Mouse (Mus musculus) heart, embryonic 12.5 days (tissue): ENCODE data around the gene Atp7a. TPM values are rescaled to one million over a fixed set of nuclear protein-coding genes. Genes with fewer than 3 reads are reported as not detected.
"Not testable (repeated sequence)": the region's sequence is repeated elsewhere in the genome, so short reads cannot be mapped to it uniquely, and the experiment has no call there.

Source experiments
- ATAC-seq: fragments of 200-750 bp; cut with Nextera tagmentation; 2 replicates; pipeline ENCODE4 v1.8.0; 2017; ENCODE audit warnings: moderate TSS enrichment, moderate library complexity; ENCODE audit not compliant: insufficient number of reproducible peaks, low FRiP score
- H3K27ac ChIP-seq: fragments of 300-500 bp; sonication (generic); 2 replicates; pipeline ENCODE4 v1.5.1; 2016; ENCODE audit warnings: mild to moderate bottlenecking, moderate library complexity; ENCODE audit not compliant: poor library complexity, severe bottlenecking
- H3K27me3 ChIP-seq: fragments of 300-500 bp; sonication (generic); replicated peaks from 2 replicates; pipeline ENCODE4 v1.6.1; 2016; ENCODE audit warnings: mild to moderate bottlenecking, moderate library complexity
- H3K36me3 ChIP-seq: fragments of 300-500 bp; sonication (generic); 2 replicates; pipeline ENCODE4 v1.6.1; 2016; ENCODE audit warnings: mild to moderate bottlenecking, moderate library complexity
- H3K4me1 ChIP-seq: fragments of 300-500 bp; sonication (generic); replicated peaks from 2 replicates; pipeline ENCODE4 v1.6.1; 2016; ENCODE audit warnings: mild to moderate bottlenecking
- H3K4me2 ChIP-seq: fragments of 300-500 bp; sonication (generic); 2 replicates; pipeline ENCODE4 v1.6.1; 2016; ENCODE audit warnings: mild to moderate bottlenecking, moderate library complexity
- H3K4me3 ChIP-seq: fragments of 300-500 bp; sonication (generic); 2 replicates; pipeline ENCODE4 v1.5.1; 2016; ENCODE audit warnings: mild to moderate bottlenecking
- H3K9ac ChIP-seq: fragments of 300-500 bp; sonication (generic); 2 replicates; pipeline ENCODE4 v1.6.1; 2016; ENCODE audit warnings: mild to moderate bottlenecking, moderate library complexity
- H3K9me3 ChIP-seq: fragments of 300-500 bp; sonication (generic); replicated peaks from 2 replicates; pipeline ENCODE4 v1.6.1; 2016; ENCODE audit warnings: mild to moderate bottlenecking, moderate library complexity
- WGBS: fragments of 180-500 bp; shearing (Covaris S2); methylation state at CpG from one replicate; pipeline ENCODE4 v1.1.7; 2016; 5-methylcytosine and 5-hydroxymethylcytosine counted together
- polyA plus RNA-seq: library from polyadenylated mRNA; unstranded; fragments of >200 nt; fragmentation: Nextera tagmentation; extraction: Ambion mirVana; gene quantifications from 2 replicates; pipeline ENCODE4 v1.2.1, GENCODE M21; 2016

The Atp7a gene
- polyA plus RNA-seq, 1 experiment from 2014 or later, result 20.3 TPM

DNA sequence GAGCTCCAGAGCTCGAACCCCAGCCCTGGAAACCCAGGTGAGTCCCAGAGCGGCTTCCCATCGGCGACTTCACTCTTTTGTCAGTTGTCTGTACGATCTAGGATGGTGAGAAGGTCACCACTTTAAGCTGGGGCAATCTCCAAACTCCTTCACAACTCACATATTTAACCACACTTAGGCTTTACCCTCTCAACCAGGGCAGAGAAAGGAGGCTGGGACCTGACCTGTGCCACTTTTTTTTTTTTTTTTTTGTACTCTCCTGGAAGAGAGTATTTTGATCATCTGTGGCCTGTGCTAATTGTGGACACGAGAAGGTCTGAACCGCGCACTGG is 233 bp downstream of the Atp7a start:
- Histone ChIP-seq H3K9ac (peak overlapping the region; percentile 66), H3K4me1 (no peaks in the 10 kb centered on the region), H3K36me3 (no peaks in the 10 kb centered on the region), H3K4me2 (peak overlapping the region; percentile 56), H3K9me3 (no peaks in the 10 kb centered on the region), H3K27ac (peak overlapping the region; percentile 77), H3K4me3 (peak overlapping the region; percentile 53), H3K27me3 (no peaks in the 10 kb centered on the region)
- ATAC-seq, result no peak
- 15% methylated on average over 8 of the region's 8 CpGs for WGBS

DNA sequence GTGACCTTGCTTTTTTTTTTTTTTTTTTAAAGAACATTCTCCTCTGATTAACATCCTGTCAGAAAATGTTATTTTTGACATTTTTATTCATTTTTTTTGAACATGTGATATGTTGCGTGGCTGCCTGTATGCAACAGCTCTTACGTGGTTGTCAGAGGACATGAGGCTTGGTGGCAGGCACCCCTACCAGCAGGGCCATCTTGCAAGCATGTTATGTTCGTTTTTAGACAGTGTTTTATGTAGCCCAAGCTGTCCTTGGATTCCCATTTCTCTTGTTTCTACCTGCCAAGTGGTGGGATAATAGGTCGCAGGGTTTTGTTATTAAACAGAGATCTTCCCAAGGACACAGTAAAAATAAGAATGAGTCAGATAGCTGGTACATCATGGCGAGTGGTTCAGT is 3.1 kb downstream of the Atp7a start:
- no peaks in the 10 kb centered on the region for H3K27me3 ChIP-seq
- no peaks in the 10 kb centered on the region for H3K9me3 ChIP-seq
- ATAC-seq, result no peak
- H3K9ac ChIP-seq, result no peak overlapping the region
- no peak overlapping the region for H3K27ac ChIP-seq
- H3K4me1 ChIP-seq, result no peaks in the 10 kb centered on the region
- WGBS, result 68% methylated on average over 5 of the region's 5 CpGs
- no peak overlapping the region for H3K4me2 ChIP-seq
- H3K36me3 ChIP-seq, result no peaks in the 10 kb centered on the region
- H3K4me3 ChIP-seq, result no peak overlapping the region

DNA sequence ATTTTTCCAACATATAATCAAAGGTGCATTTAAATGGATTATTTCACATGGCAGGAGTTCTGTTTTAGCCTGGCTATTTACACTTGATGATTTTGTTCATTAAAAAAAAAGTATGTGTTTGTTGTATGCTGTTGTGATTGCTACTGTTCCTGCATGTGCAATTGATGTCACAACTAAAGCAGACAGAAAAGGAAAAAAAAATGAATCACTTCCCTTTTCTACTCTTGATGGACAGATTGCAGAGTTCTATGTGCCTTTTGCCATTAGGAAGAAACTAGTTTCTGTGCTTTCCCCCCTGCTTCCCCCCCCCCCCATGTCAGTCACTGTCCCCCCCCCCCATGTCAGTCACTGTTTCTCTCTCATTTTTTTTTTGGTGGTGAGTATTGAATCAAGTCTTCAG is 4.0 kb downstream of the Atp7a start:
- Histone ChIP-seq H3K27ac (no peak overlapping the region), H3K36me3 (no peaks in the 10 kb centered on the region), H3K9me3 (no peaks in the 10 kb centered on the region), H3K4me2 (no peak overlapping the region), H3K4me1 (no peaks in the 10 kb centered on the region), H3K4me3 (no peak overlapping the region), H3K27me3 (no peaks in the 10 kb centered on the region), H3K9ac (no peak overlapping the region)
- no peak for ATAC-seq

DNA sequence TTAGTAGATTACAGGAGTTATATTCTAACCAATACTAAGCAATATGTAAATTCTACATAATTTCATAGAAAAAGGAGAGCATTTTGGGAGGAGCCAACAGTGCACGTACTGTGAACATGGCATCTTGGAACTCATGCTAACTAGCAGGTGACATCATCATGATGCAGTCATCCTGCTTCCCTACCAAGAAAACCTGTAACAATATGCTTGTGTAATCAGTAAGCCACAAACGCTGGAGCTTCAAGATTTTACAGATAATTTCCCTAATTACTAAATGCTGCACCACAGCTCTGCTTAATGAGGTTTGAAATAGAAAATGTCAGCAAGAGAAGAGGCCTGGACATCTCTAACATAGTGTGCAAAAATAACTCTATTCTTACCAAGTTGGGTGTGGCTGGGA is 8.7 kb downstream of the Atp7a start:
- Histone ChIP-seq H3K27ac (no peak overlapping the region), H3K9me3 (no peaks in the 10 kb centered on the region), H3K4me1 (peaks cover 9% of the 10 kb centered on the region), H3K27me3 (no peaks in the 10 kb centered on the region), H3K9ac (no peak overlapping the region), H3K36me3 (no peaks in the 10 kb centered on the region), H3K4me3 (no peak overlapping the region), H3K4me2 (no peak overlapping the region)
- ATAC-seq, result no peak
- WGBS, result 57% methylated on average over 2 of the region's 2 CpGs

DNA sequence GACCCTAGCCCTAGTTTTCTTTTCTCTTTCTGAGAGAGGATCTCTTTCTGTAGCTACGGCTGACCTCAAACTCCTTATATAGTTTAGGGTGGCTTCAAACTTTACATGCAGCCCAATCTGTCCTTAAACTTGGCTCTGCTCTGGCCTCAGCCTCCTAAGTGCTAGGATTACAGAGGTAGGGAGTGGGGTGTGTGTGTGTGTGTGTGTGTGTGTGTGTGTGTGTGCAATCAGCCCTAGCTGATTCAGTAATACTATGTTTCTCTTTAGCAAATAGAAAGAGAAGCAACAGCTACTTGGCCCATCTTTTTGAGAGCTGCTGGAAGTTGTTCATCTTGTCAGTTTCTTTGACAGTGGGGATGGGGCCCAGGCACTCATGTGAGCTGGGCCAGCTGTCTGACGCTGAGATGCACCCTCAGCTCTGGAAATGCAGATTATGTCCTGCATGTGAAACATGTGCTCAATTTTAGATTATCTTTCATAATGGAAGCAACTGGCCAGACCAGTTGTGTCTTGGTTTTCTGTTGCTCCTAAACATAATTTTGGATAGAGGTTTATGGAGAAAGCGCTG is 10.2 kb downstream of the Atp7a start:
- Histone ChIP-seq H3K9me3 (no peaks in the 10 kb centered on the region), H3K9ac (no peak overlapping the region), H3K4me2 (no peak overlapping the region), H3K36me3 (no peaks in the 10 kb centered on the region), H3K27me3 (no peaks in the 10 kb centered on the region), H3K4me3 (no peak overlapping the region), H3K4me1 (peaks cover 9% of the 10 kb centered on the region), H3K27ac (peak overlapping the region; percentile 27; the same call in 1 of the 2 replicates)
- ATAC-seq, result no peak
- 62% methylated on average over 3 of the region's 3 CpGs for WGBS

DNA sequence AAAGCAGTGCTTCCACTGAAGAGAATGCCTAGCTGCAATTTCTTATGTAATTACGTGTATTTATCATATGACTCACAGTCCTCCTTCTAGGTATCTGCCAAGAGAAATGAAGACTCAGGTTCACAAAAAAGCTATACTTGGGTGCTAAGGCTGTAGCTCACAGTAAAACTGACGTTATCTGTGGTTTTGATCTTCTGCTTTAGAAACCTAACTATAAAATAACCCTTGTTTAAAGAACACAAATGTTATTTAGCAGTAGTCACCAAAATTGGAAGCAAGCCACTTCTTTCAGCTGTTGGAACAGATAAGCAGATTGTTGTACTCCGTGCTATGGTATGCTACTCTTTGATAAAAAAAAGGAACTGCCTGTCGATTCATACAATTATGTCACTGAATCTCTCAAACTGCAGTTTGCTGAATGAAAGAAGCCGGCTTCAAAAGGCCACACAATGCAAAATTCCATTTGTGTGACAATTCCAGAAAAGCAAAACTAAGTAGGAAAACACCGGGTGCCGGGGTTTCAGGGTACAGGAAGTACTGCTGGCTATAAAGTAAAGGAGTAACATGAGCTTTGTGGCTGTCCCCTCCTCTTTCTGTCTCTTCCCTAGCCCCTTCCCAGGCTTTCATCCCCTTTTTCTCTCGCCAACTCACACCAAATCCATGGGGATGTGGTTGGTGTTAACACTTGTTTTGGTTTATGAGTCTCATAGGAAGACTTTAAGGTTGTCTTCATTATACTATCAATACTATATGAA is 17.0 kb downstream of the Atp7a start:
- Histone ChIP-seq H3K4me1 (peaks cover 21% of the 10 kb centered on the region), H3K27me3 (no peaks in the 10 kb centered on the region), H3K9me3 (no peaks in the 10 kb centered on the region), H3K4me2 (peak overlapping the region; percentile 45), H3K9ac (no peak overlapping the region), H3K27ac (peak overlapping the region; percentile 47), H3K36me3 (no peaks in the 10 kb centered on the region), H3K4me3 (no peak overlapping the region)
- ATAC-seq, result no peak
- 36% methylated on average over 8 of the region's 8 CpGs for WGBS

DNA sequence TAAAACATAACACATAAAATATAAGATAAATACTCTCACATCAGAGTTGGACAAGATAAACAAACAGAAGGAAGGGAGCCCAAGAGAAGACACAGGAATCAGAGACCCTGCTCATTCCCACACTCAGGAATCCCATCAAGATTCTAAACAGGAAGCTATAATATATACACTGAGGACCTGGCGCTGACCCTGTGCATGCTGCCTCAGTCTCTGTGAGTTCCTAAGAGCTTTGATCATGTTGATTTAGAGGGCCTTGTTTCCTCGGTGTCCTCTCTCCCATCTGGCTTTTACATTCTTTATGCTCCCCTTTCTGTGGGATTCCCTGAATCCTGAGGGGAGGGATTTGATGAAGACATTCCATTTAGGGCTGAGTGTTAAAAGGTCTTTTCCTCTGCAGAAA is 18.4 kb downstream of the Atp7a start:
- Histone ChIP-seq H3K9me3 (no peaks in the 10 kb centered on the region), H3K27me3 (no peaks in the 10 kb centered on the region), H3K4me3 (no peak overlapping the region), H3K4me2 (no peak overlapping the region), H3K4me1 (peaks cover 21% of the 10 kb centered on the region), H3K27ac (peak overlapping the region; percentile 54; the same call in 1 of the 2 replicates), H3K9ac (no peak overlapping the region), H3K36me3 (no peaks in the 10 kb centered on the region)
- WGBS, result 38% methylated on average over 2 of the region's 2 CpGs
- no peak for ATAC-seq

DNA sequence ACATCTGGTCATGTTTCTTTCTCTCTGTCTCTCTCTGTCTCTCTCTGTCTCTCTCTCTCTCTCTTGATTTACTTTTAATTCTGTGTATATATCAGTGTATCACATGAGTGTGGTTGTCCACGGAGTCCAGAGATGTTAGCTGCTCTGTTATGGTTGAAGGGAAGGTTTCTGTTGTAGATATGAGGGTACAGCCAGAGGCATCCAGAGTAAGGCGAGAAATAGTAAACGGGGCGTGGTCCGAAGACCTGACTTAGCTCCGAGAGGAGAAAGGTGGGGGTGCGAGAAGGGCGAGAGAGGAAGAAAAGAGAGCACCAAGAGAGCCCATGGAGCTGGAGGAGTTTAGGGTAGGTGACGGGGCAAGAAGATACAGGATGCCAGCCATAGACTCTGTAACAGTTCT is 18.9 kb downstream of the Atp7a start:
- Histone ChIP-seq H3K9ac (no peak overlapping the region), H3K27me3 (no peaks in the 10 kb centered on the region), H3K4me3 (no peak overlapping the region), H3K9me3 (no peaks in the 10 kb centered on the region), H3K4me2 (peak overlapping the region; percentile 24; the same call in 1 of the 2 replicates), H3K36me3 (no peaks in the 10 kb centered on the region), H3K4me1 (peaks cover 21% of the 10 kb centered on the region), H3K27ac (peak overlapping the region; percentile 54; the same call in 1 of the 2 replicates)
- no peak for ATAC-seq
- WGBS, result 56% methylated on average over 9 of the region's 9 CpGs

DNA sequence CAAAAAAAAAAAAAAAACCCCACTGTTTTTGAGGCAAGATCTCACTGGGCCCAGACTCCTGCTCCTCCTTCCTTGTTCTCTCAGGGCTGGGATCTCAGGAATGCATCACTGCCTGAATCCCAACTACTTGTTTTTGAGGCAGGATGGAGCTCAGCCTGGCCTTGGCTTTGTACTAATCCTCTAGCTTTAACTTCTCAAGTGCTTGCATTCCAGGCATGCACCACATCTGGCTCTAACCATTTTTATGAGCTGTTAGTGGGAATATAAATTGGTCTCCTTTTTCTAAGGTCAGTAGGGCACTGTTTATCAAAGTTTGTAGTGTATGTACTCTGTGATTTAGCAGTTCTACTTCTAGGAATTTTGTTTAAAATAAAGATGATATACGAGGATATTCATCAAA is 21.1 kb downstream of the Atp7a start:
- no peak overlapping the region for H3K4me3 ChIP-seq
- WGBS, result 61% methylated on average over 1 of the region's 1 CpGs

DNA sequence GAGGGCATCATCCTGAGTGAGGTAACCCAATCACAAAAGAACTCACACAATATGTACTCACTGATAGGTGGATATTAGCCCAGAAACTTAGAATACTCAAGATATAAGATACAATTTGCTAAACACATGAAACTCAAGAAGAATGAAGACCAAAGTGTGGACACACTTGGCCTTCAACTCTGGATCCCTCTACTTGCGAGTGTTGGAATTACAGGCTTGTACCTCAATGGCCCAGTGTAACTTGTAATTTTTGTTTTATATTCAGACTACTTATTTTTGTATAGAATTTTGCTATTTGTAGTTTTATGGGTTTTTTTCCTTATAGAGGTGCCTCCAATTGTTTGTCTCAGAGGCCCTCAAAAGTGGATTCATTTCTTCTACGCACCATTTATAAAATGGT is 50.8 kb downstream of the Atp7a start:
- 90% methylated on average over 2 of the region's 2 CpGs for WGBS
- ATAC-seq, H3K36me3 ChIP-seq, H3K4me2 ChIP-seq, H3K4me3 ChIP-seq, H3K9me3 ChIP-seq, H3K27me3 ChIP-seq, H3K9ac ChIP-seq, H3K4me1 ChIP-seq, H3K27ac ChIP-seq: not testable (repeated sequence)

More for the DNA sequence above, 21.1 kb downstream of the Atp7a start:
- peaks cover 21% of the 10 kb centered on the region for H3K4me1 ChIP-seq
- H3K9me3 ChIP-seq, result no peaks in the 10 kb centered on the region
- H3K9ac ChIP-seq, result no peak overlapping the region
- no peaks in the 10 kb centered on the region for H3K36me3 ChIP-seq
- ATAC-seq, result no peak
- no peak overlapping the region for H3K27ac ChIP-seq
- no peaks in the 10 kb centered on the region for H3K27me3 ChIP-seq
- no peak overlapping the region for H3K4me2 ChIP-seq

DNA sequence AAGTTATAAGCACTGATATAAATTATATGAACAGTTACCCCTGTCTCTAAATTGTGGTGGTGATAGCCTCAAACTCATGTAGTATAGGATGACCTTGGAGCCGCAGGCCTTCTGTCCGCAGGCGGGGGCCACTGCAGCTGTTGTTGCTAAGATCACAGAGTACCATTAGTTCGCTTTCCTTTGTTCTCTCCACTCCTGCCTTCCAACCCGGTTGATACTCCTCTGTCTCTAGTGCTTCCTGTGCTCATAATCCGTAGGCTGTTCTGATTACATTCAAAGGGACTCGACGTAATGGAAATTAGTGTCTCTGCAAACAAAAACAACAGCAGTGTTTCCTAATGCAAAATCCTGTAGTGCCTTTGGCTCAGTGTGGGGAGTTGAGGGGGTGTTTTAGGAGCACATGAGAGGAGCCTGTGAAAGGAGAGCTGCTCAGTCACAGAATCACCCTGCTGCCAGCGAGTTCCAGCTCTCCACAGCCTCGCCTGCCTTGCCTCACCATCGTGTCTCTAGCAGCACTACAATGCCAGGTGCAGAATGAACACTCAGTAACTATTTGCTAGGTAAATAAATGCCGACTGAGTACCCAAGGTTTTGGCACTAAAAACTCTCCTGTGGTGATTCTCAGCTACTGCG is 53.9 kb downstream of the Atp7a start:
- ATAC-seq, result no peak
- H3K9ac ChIP-seq, result no peak overlapping the region
- no peak overlapping the region for H3K4me2 ChIP-seq

More for the DNA sequence above, 53.9 kb downstream of the Atp7a start:
- H3K4me1 ChIP-seq, result no peaks in the 10 kb centered on the region
- H3K4me3 ChIP-seq, result no peak overlapping the region
- peak overlapping the region; percentile 57 for H3K27ac ChIP-seq
- WGBS, result 41% methylated on average over 13 of the region's 13 CpGs
- no peaks in the 10 kb centered on the region for H3K9me3 ChIP-seq
- no peaks in the 10 kb centered on the region; the same call in 1 of the 2 replicates for H3K36me3 ChIP-seq
- no peaks in the 10 kb centered on the region for H3K27me3 ChIP-seq
